Mouse (Mus musculus): Measurements from ENCODE around the gene Pde7b. TPM values are rescaled to one million over a fixed set of nuclear protein-coding genes. Genes with fewer than 3 reads are reported as not detected.

The Pde7b gene
- polyA plus RNA-seq, 1 experiment from 2014 or later: 0.42 TPM

GRCm38 (mm10) chr10:20666655-20667054, 58.2 kb downstream of the Pde7b start:
- H3K27ac ChIP-seq: no peak overlapping the region
- no peaks in the 10 kb centered on the region for H3K4me1 ChIP-seq
- WGBS (ENCODE audit: insufficient replicate concordance): 12% methylated on average over 2 of the region's 2 CpGs
- ATAC-seq: no peak
- H3K9ac ChIP-seq: no peak overlapping the region
- H3K4me2 ChIP-seq: no peak overlapping the region
- no peaks in the 10 kb centered on the region for H3K9me3 ChIP-seq (replicated peaks)
- no peaks in the 10 kb centered on the region for H3K27me3 ChIP-seq (replicated peaks)
- H3K4me3 ChIP-seq: no peak overlapping the region
- no peaks in the 10 kb centered on the region for H3K36me3 ChIP-seq

- Histone ChIP-seq H3K27me3 (replicated peaks) (no peaks in the 10 kb centered on the region), H3K4me1 (no peaks in the 10 kb centered on the region), H3K4me3 (no peak overlapping the region), H3K9me3 (replicated peaks) (no peaks in the 10 kb centered on the region), H3K27ac (no peak overlapping the region), H3K4me2 (no peak overlapping the region), H3K9ac (no peak overlapping the region), H3K36me3 (no peaks in the 10 kb centered on the region)
- 66% methylated on average over 7 of the region's 7 CpGs for WGBS (ENCODE audit: insufficient replicate concordance)
- no peak for ATAC-seq
These were observed 61.9 kb downstream of the Pde7b start for GRCm38 (mm10) chr10:20662951-20663350.

- H3K9ac ChIP-seq: no peak overlapping the region
- H3K4me3 ChIP-seq: no peak overlapping the region
- 71% methylated on average over 5 of the region's 5 CpGs for WGBS (ENCODE audit: insufficient replicate concordance)
- no peaks in the 10 kb centered on the region for H3K36me3 ChIP-seq
- H3K27ac ChIP-seq: no peak overlapping the region
- no peaks in the 10 kb centered on the region for H3K9me3 ChIP-seq (replicated peaks)
- no peaks in the 10 kb centered on the region for H3K27me3 ChIP-seq (replicated peaks)
- ATAC-seq: no peak
- H3K4me2 ChIP-seq: no peak overlapping the region
- H3K4me1 ChIP-seq: no peaks in the 10 kb centered on the region
These were observed 63.2 kb downstream of the Pde7b start for GRCm38 (mm10) chr10:20661684-20662083.

DNA sequence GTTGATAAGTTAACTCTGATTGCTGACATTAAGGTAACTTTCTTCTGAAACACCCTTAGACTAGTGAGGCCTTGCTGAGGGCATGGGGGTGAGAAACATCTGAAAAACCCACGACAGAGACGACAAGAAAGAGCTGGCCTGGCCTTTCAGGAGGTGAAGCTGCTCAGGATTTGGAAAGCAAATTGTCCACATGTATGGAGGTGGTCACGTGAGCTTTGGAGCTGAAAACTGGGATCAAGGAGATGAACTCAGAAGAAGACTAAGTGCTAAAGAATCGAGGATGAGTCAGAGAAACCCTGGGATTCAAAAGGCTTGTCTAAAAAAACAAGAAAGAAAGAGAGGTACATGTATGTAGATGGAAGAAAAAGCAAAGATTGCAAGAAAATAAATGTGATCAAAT, 65.2 kb downstream of the Pde7b start:
- 52% methylated on average over 4 of the region's 4 CpGs for WGBS (ENCODE audit: insufficient replicate concordance)
- H3K27me3 ChIP-seq (replicated peaks): no peaks in the 10 kb centered on the region
- no peak overlapping the region for H3K9ac ChIP-seq
- no peak for ATAC-seq
- H3K4me2 ChIP-seq: no peak overlapping the region
- no peak overlapping the region for H3K27ac ChIP-seq
- H3K4me1 ChIP-seq: no peaks in the 10 kb centered on the region
- H3K4me3 ChIP-seq: no peak overlapping the region
- no peaks in the 10 kb centered on the region for H3K36me3 ChIP-seq
- H3K9me3 ChIP-seq (replicated peaks): no peaks in the 10 kb centered on the region

- no peaks in the 10 kb centered on the region for H3K4me1 ChIP-seq
- H3K4me3 ChIP-seq: no peak overlapping the region
- no peaks in the 10 kb centered on the region for H3K27me3 ChIP-seq (replicated peaks)
- ATAC-seq: no peak
- no peak overlapping the region for H3K4me2 ChIP-seq
- H3K27ac ChIP-seq: no peak overlapping the region
- H3K9ac ChIP-seq: no peak overlapping the region
- 79% methylated on average over 7 of the region's 7 CpGs for WGBS (ENCODE audit: insufficient replicate concordance)
- no peaks in the 10 kb centered on the region for H3K9me3 ChIP-seq (replicated peaks)
- no peaks in the 10 kb centered on the region for H3K36me3 ChIP-seq
These were observed 65.6 kb downstream of the Pde7b start for GRCm38 (mm10) chr10:20659268-20659667.

GRCm38 (mm10) chr10:20658716-20659115, 66.2 kb downstream of the Pde7b start:
- WGBS (ENCODE audit: insufficient replicate concordance): 73% methylated on average over 7 of the region's 7 CpGs
- Histone ChIP-seq H3K27ac (no peak overlapping the region), H3K9me3 (replicated peaks) (no peaks in the 10 kb centered on the region), H3K9ac (no peak overlapping the region), H3K4me3 (no peak overlapping the region), H3K4me1 (no peaks in the 10 kb centered on the region), H3K27me3 (replicated peaks) (no peaks in the 10 kb centered on the region), H3K4me2 (no peak overlapping the region), H3K36me3 (no peaks in the 10 kb centered on the region)
- ATAC-seq: no peak

GRCm38 (mm10) chr10:20657316-20658081, 67.4 kb downstream of the Pde7b start:
- Histone ChIP-seq H3K36me3 (no peaks in the 10 kb centered on the region), H3K9me3 (replicated peaks) (no peaks in the 10 kb centered on the region), H3K9ac (no peak overlapping the region), H3K27me3 (replicated peaks) (no peaks in the 10 kb centered on the region), H3K4me3 (no peak overlapping the region), H3K27ac (no peak overlapping the region), H3K4me1 (no peaks in the 10 kb centered on the region), H3K4me2 (no peak overlapping the region)
- no peak for ATAC-seq
- 74% methylated on average over 12 of the region's 12 CpGs for WGBS (ENCODE audit: insufficient replicate concordance)

DNA sequence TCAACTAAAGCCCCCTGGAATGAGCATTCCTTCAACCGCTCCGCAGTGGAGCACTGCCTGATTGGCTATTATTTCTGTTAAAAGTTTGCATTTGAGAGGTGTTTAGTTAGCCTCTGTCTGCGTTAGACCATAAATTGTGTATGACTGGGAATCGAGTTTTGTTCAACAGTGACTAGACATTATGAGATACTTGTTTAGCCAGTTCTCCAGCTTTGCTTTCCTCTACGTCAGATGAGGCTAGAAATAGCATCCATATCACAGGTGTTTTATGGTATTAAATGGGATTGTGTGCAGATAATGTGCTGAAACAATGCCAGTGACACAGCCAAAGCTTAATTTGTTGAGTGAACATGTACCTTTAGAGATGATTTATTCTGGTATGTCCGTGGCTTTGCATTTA, 70.3 kb downstream of the Pde7b start:
- ATAC-seq: no peak
- Histone ChIP-seq H3K4me1 (no peaks in the 10 kb centered on the region), H3K27ac (no peak overlapping the region), H3K9ac (no peak overlapping the region), H3K36me3 (no peaks in the 10 kb centered on the region), H3K4me3 (no peak overlapping the region), H3K9me3 (replicated peaks) (no peaks in the 10 kb centered on the region), H3K4me2 (no peak overlapping the region), H3K27me3 (replicated peaks) (no peaks in the 10 kb centered on the region)
- 74% methylated on average over 6 of the region's 6 CpGs for WGBS (ENCODE audit: insufficient replicate concordance)

DNA sequence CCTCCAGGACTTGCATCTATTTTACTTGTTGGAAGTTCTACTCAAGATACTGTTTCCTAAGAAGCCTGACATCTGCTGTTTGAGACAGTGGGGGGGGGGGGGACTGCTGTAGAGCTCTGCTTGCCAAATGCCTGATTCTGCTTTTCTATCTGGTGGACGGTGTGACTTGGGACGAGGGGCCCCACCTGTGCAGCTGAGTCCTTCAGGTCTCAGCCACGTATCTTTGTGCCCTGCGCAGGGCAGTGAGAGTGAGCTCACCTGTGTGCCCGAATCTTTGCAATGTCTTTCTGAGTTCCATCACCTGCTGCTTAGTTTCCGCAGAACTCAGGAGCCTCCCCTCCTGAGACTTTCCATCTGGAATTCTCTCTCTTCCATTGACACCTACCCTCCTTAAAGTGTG, 70.7 kb downstream of the Pde7b start:
- ATAC-seq: no peak
- H3K36me3 ChIP-seq: no peaks in the 10 kb centered on the region
- H3K9ac ChIP-seq: no peak overlapping the region
- no peak overlapping the region for H3K27ac ChIP-seq
- H3K4me3 ChIP-seq: no peak overlapping the region
- H3K27me3 ChIP-seq (replicated peaks): no peaks in the 10 kb centered on the region
- no peaks in the 10 kb centered on the region for H3K9me3 ChIP-seq (replicated peaks)
- no peaks in the 10 kb centered on the region for H3K4me1 ChIP-seq
- H3K4me2 ChIP-seq: no peak overlapping the region
- 70% methylated on average over 6 of the region's 6 CpGs for WGBS (ENCODE audit: insufficient replicate concordance)

GRCm38 (mm10) chr10:20653299-20653698, 71.6 kb downstream of the Pde7b start:
- no peak for ATAC-seq
- no peaks in the 10 kb centered on the region for H3K36me3 ChIP-seq
- H3K9ac ChIP-seq: no peak overlapping the region
- no peaks in the 10 kb centered on the region for H3K9me3 ChIP-seq (replicated peaks)
- 52% methylated on average over 3 of the region's 3 CpGs for WGBS (ENCODE audit: insufficient replicate concordance)
- H3K27me3 ChIP-seq (replicated peaks): no peaks in the 10 kb centered on the region
- no peaks in the 10 kb centered on the region for H3K4me1 ChIP-seq
- H3K27ac ChIP-seq: no peak overlapping the region
- no peak overlapping the region for H3K4me2 ChIP-seq
- no peak overlapping the region for H3K4me3 ChIP-seq

- H3K36me3 ChIP-seq: no peaks in the 10 kb centered on the region
- ATAC-seq: no peak
- no peak overlapping the region for H3K4me2 ChIP-seq
- no peak overlapping the region for H3K9ac ChIP-seq
- no peaks in the 10 kb centered on the region for H3K27me3 ChIP-seq (replicated peaks)
- no peaks in the 10 kb centered on the region for H3K9me3 ChIP-seq (replicated peaks)
- H3K4me1 ChIP-seq: no peaks in the 10 kb centered on the region
- no peak overlapping the region for H3K4me3 ChIP-seq
- WGBS (ENCODE audit: insufficient replicate concordance): 77% methylated on average over 8 of the region's 8 CpGs
- no peak overlapping the region for H3K27ac ChIP-seq
These were observed 88.5 kb downstream of the Pde7b start for GRCm38 (mm10) chr10:20636381-20636780.

DNA sequence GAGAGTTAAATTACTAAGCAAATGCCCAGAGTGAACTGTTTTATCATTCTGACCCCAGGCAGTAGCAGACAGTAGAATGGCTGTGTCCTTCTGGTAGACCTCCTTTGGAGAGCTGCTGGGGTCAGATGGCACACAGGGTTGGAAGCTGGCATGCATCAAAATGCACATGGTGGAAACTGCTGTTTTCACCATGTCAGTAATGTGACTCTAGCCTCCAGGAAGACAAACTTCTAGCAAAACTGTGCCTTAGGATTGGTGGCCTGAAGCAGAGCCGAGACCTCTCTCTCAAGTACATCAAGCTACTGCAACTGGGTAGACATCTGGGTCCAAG, 91.8 kb downstream of the Pde7b start:
- Histone ChIP-seq H3K9ac (no peak overlapping the region), H3K4me1 (no peaks in the 10 kb centered on the region), H3K36me3 (no peaks in the 10 kb centered on the region), H3K9me3 (replicated peaks) (no peaks in the 10 kb centered on the region), H3K27ac (no peak overlapping the region), H3K4me2 (no peak overlapping the region), H3K4me3 (no peak overlapping the region), H3K27me3 (replicated peaks) (no peaks in the 10 kb centered on the region)
- no peak for ATAC-seq
- 84% methylated on average over 1 of the region's 1 CpGs for WGBS (ENCODE audit: insufficient replicate concordance)
